Mouse (Mus musculus) neural tube, embryonic 15.5 days (tissue): ENCODE results near the gene Ccdc188. TPM values are rescaled to one million over a fixed set of nuclear protein-coding genes. Genes with fewer than 3 reads are reported as not detected.

Experiments used
- ATAC-seq: fragments of 200-750 bp; cut with Nextera tagmentation; 2 replicates; pipeline ENCODE4 v1.8.0; 2017; ENCODE audit warnings: mild to moderate bottlenecking, moderate TSS enrichment, moderate library complexity; ENCODE audit not compliant: low FRiP score
- H3K27ac ChIP-seq: fragments of 300-500 bp; sonication (generic); replicated peaks from 2 replicates; pipeline ENCODE4 v1.5.1; 2015; ENCODE audit warnings: mild to moderate bottlenecking, inconsistent platforms
- H3K27me3 ChIP-seq: fragments of 300-500 bp; sonication (generic); replicated peaks from 2 replicates; pipeline ENCODE4 v1.6.1; 2015; ENCODE audit warnings: inconsistent platforms
- H3K36me3 ChIP-seq: fragments of 300-500 bp; sonication (generic); 2 replicates; pipeline ENCODE4 v1.6.1; 2015; ENCODE audit warnings: inconsistent platforms
- H3K4me1 ChIP-seq: fragments of 300-500 bp; sonication (generic); 2 replicates; pipeline ENCODE4 v1.6.1; 2015; ENCODE audit warnings: inconsistent platforms
- H3K4me2 ChIP-seq: fragments of 300-500 bp; sonication (generic); 2 replicates; pipeline ENCODE4 v1.6.1; 2015; ENCODE audit warnings: inconsistent platforms, mild to moderate bottlenecking, moderate library complexity
- H3K4me3 ChIP-seq: fragments of 300-500 bp; sonication (generic); replicated peaks from 2 replicates; pipeline ENCODE4 v1.5.1; 2015; ENCODE audit warnings: mild to moderate bottlenecking, inconsistent platforms
- H3K9ac ChIP-seq: fragments of 300-500 bp; sonication (generic); replicated peaks from 2 replicates; pipeline ENCODE4 v1.6.1; 2015; ENCODE audit warnings: mild to moderate bottlenecking, inconsistent platforms
- H3K9me3 ChIP-seq: fragments of 300-500 bp; sonication (generic); replicated peaks from 2 replicates; pipeline ENCODE4 v1.6.1; 2016; ENCODE audit warnings: inconsistent platforms
- WGBS: fragments of 180-500 bp; shearing (Covaris S2); methylation state at CpG from one replicate; pipeline ENCODE4 v1.1.7; 2015; ENCODE audit warnings: mixed read lengths; 5-methylcytosine and 5-hydroxymethylcytosine counted together
- polyA plus RNA-seq: library from polyadenylated mRNA; unstranded; fragments of >200 nt; fragmentation: Nextera tagmentation; extraction: Ambion mirVana; gene quantifications from 2 replicates; pipeline ENCODE4 v1.2.1, GENCODE M21; 2015

Gene Ccdc188
- polyA plus RNA-seq, 1 experiment from 2014 or later: not detected

GRCm38 (mm10) chr16:18202061-18202460 lies 15.6 kb upstream of the Ccdc188 start:
- WGBS: 96% methylated on average over 1 of the region's 1 CpGs
- H3K9me3 ChIP-seq: no peaks in the 10 kb centered on the region
- no peaks in the 10 kb centered on the region for H3K27me3 ChIP-seq
- H3K36me3 ChIP-seq: no peaks in the 10 kb centered on the region
- peaks cover 61% of the 10 kb centered on the region for H3K4me1 ChIP-seq
- H3K4me3 ChIP-seq: no peak overlapping the region
- H3K9ac ChIP-seq: no peak overlapping the region
- no peak overlapping the region for H3K4me2 ChIP-seq
- ATAC-seq: no peak
- no peak overlapping the region for H3K27ac ChIP-seq

- Histone ChIP-seq H3K9ac (no peak overlapping the region), H3K4me2 (no peak overlapping the region), H3K9me3 (no peaks in the 10 kb centered on the region), H3K4me3 (no peak overlapping the region), H3K27ac (no peak overlapping the region), H3K4me1 (peaks cover 46% of the 10 kb centered on the region), H3K36me3 (no peaks in the 10 kb centered on the region), H3K27me3 (no peaks in the 10 kb centered on the region)
- WGBS: 48% methylated on average over 7 of the region's 7 CpGs
- ATAC-seq: no peak
These were observed 14.1 kb upstream of the Ccdc188 start for GRCm38 (mm10) chr16:18203430-18204091.

DNA sequence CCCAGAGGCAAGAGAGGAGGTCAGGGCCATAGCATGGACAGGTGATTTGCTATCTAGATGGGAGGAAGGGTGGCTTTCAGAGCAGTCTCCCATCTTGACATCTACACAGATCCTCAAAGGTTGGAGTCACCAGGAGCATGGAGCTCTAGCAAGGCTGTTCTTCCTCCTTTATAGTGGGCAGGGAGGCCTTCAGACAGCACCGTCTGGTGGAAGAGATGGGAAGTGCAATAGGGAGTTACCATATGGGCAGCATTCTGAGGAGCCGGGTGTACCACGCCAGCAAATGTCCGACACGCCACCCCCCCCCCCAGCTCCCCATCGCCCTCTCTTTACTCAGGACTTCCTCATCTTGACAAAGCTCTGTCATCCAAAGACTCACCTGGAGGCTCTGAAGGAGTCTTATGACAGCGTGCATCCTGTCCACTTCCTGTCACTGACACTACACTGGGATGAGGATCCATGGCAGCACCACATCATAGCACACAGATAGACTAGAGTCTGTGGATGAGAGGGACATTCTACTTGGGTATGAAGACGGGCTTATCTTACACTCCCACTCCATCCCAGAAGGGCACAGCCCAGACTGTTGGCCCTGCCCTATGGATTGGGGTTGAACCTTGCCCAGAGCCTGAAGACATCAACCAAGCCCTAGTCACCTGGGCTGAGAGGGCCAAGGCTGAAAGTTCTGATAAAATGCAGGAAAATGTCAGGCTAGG lies 6.8 kb upstream of the Ccdc188 start:
- Histone ChIP-seq H3K9ac (no peak overlapping the region), H3K4me2 (no peak overlapping the region), H3K9me3 (no peaks in the 10 kb centered on the region), H3K27me3 (no peaks in the 10 kb centered on the region), H3K4me1 (peaks cover 60% of the 10 kb centered on the region), H3K4me3 (no peak overlapping the region), H3K27ac (no peak overlapping the region), H3K36me3 (no peaks in the 10 kb centered on the region)
- no peak for ATAC-seq
- 29% methylated on average over 8 of the region's 8 CpGs for WGBS

DNA sequence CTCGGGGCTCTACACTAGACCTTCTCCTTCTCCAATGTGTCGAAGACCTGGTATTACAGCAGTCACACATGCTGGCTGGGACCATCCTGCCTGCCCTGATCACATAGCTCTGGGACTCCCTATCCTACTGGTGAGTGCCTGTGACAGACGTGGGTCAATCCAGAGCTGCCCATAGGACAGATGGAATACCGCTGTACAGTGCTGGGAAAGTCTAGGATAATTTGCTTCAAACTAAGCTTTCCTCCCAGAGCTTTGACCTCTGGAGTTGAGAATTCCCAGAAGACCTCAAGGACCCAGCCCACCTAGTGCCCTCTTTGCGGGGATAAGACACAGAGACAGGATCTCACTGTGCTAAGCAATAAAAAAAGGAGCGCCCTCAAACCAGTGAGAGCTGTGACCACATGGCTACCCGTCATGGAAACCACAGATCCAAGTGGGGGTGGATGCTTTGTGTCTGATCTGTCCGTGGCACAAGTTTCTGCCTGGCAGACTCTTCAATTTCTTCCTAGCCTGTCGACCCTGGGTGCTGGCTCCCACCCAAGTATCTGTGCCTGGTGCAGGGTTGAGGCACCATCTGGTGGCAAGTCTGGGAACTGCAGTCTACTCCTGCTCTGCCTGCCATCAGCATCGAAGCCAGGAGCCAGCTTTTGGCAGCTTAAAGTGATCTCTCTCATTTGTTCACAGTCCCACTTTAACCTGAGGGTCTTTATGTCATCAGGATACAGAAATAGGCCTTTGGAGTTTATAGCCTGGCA lies 6.1 kb upstream of the Ccdc188 start:
- peak; percentile 19; the same call in 1 of the 2 replicates for ATAC-seq
- WGBS: 45% methylated on average over 10 of the region's 10 CpGs
- H3K9ac ChIP-seq: no peak overlapping the region
- H3K4me1 ChIP-seq: peaks cover 63% of the 10 kb centered on the region
- no peaks in the 10 kb centered on the region for H3K9me3 ChIP-seq
- no peak overlapping the region for H3K4me3 ChIP-seq
- H3K27ac ChIP-seq: no peak overlapping the region
- no peaks in the 10 kb centered on the region for H3K27me3 ChIP-seq
- H3K36me3 ChIP-seq: no peaks in the 10 kb centered on the region
- H3K4me2 ChIP-seq: no peak overlapping the region

DNA sequence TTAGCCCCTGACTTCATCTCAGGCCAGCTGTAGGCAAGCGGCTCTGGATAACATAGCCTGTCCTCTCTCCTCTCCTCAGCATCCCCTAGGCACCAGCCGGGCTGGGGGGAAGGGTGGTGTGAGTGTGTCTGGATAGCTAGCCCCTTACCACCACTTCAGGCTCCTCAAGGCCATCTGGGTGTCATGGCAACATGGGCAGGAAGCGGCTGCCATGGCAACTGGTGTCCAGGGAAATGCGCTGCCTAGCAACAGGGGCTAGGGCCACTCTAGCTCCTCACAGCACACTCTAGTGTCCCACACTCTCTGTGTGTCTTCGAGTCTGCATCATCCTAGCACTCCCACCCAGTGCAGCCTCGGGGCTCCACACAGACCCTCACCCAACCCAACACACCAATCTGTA lies 4.0 kb upstream of the Ccdc188 start:
- peaks cover 63% of the 10 kb centered on the region for H3K4me1 ChIP-seq
- no peaks in the 10 kb centered on the region for H3K36me3 ChIP-seq
- peak overlapping the region; percentile 36; the same call in 1 of the 2 replicates for H3K9ac ChIP-seq
- ATAC-seq: peak; percentile 90
- peak overlapping the region; percentile 29 for H3K4me3 ChIP-seq
- H3K4me2 ChIP-seq: peak overlapping the region; percentile 55
- H3K27me3 ChIP-seq: no peaks in the 10 kb centered on the region
- WGBS: 13% methylated on average over 6 of the region's 6 CpGs
- no peaks in the 10 kb centered on the region for H3K9me3 ChIP-seq
- peak overlapping the region; percentile 85 for H3K27ac ChIP-seq

- no peaks in the 10 kb centered on the region for H3K36me3 ChIP-seq
- WGBS: 51% methylated on average over 7 of the region's 7 CpGs
- no peaks in the 10 kb centered on the region for H3K27me3 ChIP-seq
- peak overlapping the region; percentile 85 for H3K27ac ChIP-seq
- no peaks in the 10 kb centered on the region for H3K9me3 ChIP-seq
- peak overlapping the region; percentile 55 for H3K4me2 ChIP-seq
- no peak for ATAC-seq
- peak overlapping the region; percentile 36; the same call in 1 of the 2 replicates for H3K9ac ChIP-seq
- peaks cover 58% of the 10 kb centered on the region for H3K4me1 ChIP-seq
- H3K4me3 ChIP-seq: peak overlapping the region; percentile 29
These were observed 2.8 kb upstream of the Ccdc188 start for GRCm38 (mm10) chr16:18214858-18215257.

GRCm38 (mm10) chr16:18218580-18218996 lies 909 bp downstream of the Ccdc188 start:
- H3K36me3 ChIP-seq: peaks cover 19% of the 10 kb centered on the region
- H3K9me3 ChIP-seq: no peaks in the 10 kb centered on the region
- H3K27me3 ChIP-seq: no peaks in the 10 kb centered on the region
- no peak for ATAC-seq
- WGBS: 75% methylated on average over 9 of the region's 9 CpGs
- peaks cover 32% of the 10 kb centered on the region for H3K4me1 ChIP-seq
- H3K9ac ChIP-seq: no peak overlapping the region
- no peak overlapping the region for H3K27ac ChIP-seq
- H3K4me3 ChIP-seq: no peak overlapping the region
- H3K4me2 ChIP-seq: no peak overlapping the region

DNA sequence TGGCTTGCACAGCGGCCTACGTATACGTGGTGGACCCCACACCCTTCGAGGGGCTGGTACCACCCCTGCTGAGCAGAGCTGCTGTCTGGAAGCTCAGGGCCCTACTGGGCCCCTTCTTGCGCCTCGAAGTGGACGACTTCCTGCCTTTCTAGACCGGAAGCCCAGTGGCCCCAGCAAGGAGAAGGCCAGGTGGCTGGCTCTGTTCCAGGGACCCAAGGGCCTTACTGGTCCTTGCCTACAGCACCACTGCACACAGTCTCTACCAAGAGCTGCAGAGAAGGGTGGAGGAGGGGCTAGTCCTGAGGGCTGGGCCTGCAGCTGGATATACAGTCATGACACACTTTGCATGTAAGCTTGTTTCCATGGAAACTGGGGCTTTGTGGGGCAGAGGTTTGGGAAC lies 2.3 kb downstream of the Ccdc188 start:
- Histone ChIP-seq H3K9me3 (no peaks in the 10 kb centered on the region), H3K4me2 (no peak overlapping the region), H3K27me3 (no peaks in the 10 kb centered on the region), H3K27ac (no peak overlapping the region), H3K9ac (no peak overlapping the region), H3K36me3 (peaks cover 33% of the 10 kb centered on the region), H3K4me1 (peaks cover 18% of the 10 kb centered on the region), H3K4me3 (no peak overlapping the region)
- peak; percentile 22; the same call in 1 of the 2 replicates for ATAC-seq
- 59% methylated on average over 8 of the region's 8 CpGs for WGBS

DNA sequence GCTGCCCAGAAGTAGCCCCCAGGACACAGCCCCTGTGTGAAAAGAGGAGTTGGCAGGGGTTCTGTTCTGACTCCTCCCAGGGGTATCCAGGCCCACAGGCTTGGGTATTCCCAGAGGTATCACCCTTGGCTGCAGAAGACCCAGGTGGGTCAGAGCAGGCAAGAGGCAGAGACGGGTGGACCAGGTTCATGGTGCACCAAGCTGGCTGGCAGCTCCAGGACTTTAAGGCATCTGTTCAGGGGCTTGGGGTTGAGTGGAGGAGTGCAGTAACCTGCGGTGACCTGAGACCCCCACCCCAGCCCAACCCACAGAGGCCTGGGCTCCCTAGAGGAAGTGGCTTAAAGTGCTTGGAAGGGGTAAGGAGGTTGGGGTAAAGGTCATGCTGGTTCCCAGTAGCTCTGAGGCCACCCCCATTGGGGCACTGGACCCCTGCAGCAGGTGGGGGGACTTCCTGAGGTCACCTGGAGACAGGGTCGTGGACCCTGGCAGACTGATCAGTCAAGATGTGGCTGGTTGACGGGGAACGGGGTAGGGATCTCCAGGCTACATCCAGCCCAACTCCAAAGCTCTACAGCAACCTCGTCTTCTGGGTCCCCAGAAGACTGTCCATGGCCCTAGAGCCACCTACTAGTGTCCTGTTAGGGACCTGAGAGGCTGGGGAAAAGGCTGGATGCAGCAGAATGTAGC lies 3.3 kb downstream of the Ccdc188 start:
- ATAC-seq: no peak
- Histone ChIP-seq H3K9me3 (no peaks in the 10 kb centered on the region), H3K4me1 (peaks cover 10% of the 10 kb centered on the region), H3K36me3 (peaks cover 43% of the 10 kb centered on the region), H3K4me2 (no peak overlapping the region), H3K27me3 (no peaks in the 10 kb centered on the region), H3K27ac (no peak overlapping the region), H3K9ac (no peak overlapping the region), H3K4me3 (no peak overlapping the region)
- 95% methylated on average over 6 of the region's 6 CpGs for WGBS

- Histone ChIP-seq H3K4me3 (no peak overlapping the region), H3K9ac (no peak overlapping the region), H3K9me3 (no peaks in the 10 kb centered on the region), H3K4me1 (peaks cover 9% of the 10 kb centered on the region), H3K4me2 (no peak overlapping the region), H3K27ac (no peak overlapping the region), H3K36me3 (peaks cover 48% of the 10 kb centered on the region), H3K27me3 (no peaks in the 10 kb centered on the region)
- ATAC-seq: no peak
- WGBS: 79% methylated on average over 11 of the region's 11 CpGs
These were observed 3.8 kb downstream of the Ccdc188 start for GRCm38 (mm10) chr16:18221543-18221898.

GRCm38 (mm10) chr16:18222188-18222587 lies 4.5 kb downstream of the Ccdc188 start:
- peaks cover 53% of the 10 kb centered on the region for H3K36me3 ChIP-seq
- no peak overlapping the region for H3K27ac ChIP-seq
- ATAC-seq: no peak
- no peak overlapping the region for H3K4me3 ChIP-seq
- H3K4me2 ChIP-seq: no peak overlapping the region
- H3K9ac ChIP-seq: no peak overlapping the region
- WGBS: 91% methylated on average over 11 of the region's 11 CpGs
- peaks cover 9% of the 10 kb centered on the region for H3K4me1 ChIP-seq
- H3K9me3 ChIP-seq: no peaks in the 10 kb centered on the region
- H3K27me3 ChIP-seq: no peaks in the 10 kb centered on the region
